Mouse (Mus musculus): Measurements from ENCODE around the gene 4930402H24Rik.

Gene 4930402H24Rik

DNA sequence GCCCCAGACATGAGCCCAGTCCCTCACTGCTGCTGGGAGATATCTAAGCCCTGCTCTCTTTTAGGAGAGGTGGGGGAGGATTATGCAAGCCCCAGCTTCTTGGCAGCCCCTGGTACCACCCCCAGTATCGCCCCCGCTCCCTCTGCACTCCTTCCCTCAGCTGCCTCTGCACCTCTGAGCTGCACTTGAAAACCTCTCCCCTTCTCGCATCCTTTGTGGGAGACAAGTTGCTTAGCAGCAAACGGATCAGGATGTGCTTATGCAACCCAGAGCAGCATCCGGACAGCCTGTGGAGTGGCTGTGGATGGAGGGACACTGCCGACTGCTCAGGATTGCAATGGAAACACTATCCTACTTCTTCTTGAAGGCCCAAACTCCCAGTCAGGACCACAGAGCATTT is 248.7 kb downstream of the 4930402H24Rik start:
- no peak for DNase-seq

DNA sequence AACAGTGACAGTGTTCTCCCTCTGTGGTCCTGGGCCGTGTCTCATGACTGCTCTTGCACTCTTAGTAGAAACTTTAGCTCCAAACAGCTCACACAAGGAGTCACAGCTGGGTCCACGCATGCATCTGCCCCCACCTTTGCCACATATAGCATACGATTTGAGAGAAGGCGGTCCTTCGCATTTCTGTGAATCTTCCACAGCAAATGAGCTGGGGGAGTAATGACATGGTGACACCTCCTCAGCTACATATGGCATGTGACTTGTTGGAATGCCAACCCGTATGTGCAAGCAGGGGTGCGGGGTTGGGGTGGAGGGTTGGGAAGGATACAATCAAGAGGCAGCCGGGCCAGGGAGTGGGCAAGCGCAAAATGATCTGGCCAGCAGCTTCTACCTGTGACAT is 249.7 kb downstream of the 4930402H24Rik start:
- DNase-seq: no peak

Measured in kidney, postnatal 10 days (tissue).